In genomic region chr14:78468991-78469390, GRCm38 (mm10) we compare ENCODE assay signal across 17 mouse cellular contexts.
DNase-seq lines count a peak whose midpoint lies in the region; ATAC-seq and TF ChIP-seq lines count a peak whose summit lies in the region.
"Had no signal": no experiment of that assay in that cellular context is flagged by ENCODE, and none has a peak within 500 bp of the region (broad histone marks: within the 10 kb centered on the region; RNA-seq: fewer than 3 reads in every experiment).

No protein-coding gene starts in this region.

- no peaks in the 10 kb centered on the region for H3K27me3 ChIP-seq in heart, embryonic 16.5 days (ENCODE audit: control insufficient read depth, insufficient read depth, low read length)
- H3K27me3 ChIP-seq in kidney, adult 2 months (replicated peaks; ENCODE audit: control insufficient read depth, insufficient read depth, low read length) = no peaks in the 10 kb centered on the region
- no peaks in the 10 kb centered on the region for H3K27me3 ChIP-seq in kidney, embryonic 15.5 days
- H3K27me3 ChIP-seq: embryonic facial prominence, embryonic 12.5 days; forebrain, embryonic 15.5 days; hindbrain, embryonic 15.5 days had no signal

- WGBS in heart, embryonic 16.5 days = 77% methylated on average over 7 of the region's 7 CpGs
- 61% methylated on average over 7 of the region's 7 CpGs for WGBS in kidney, adult 2 months
- 73% methylated on average over 7 of the region's 7 CpGs for whole genome bisulfite sequencing in kidney, embryonic 15.5 days

- no peaks in the 10 kb centered on the region for H3K9me3 ChIP-seq in heart, embryonic 16.5 days (replicated peaks; ENCODE audit: control insufficient read depth, low read length)
- H3K9me3 ChIP-seq in kidney, embryonic 15.5 days (replicated peaks) = no peaks in the 10 kb centered on the region
- H3K9me3 ChIP-seq: embryonic facial prominence, embryonic 12.5 days; forebrain, embryonic 15.5 days; heart, embryonic 10.5 days; hindbrain, embryonic 15.5 days had no signal

- no peak for TF ChIP-seq CTCF in kidney, adult 2 months (conservative IDR thresholded peaks at IDR 0.05; ENCODE audit: insufficient read depth, insufficient read length, low read depth, low read length)

- no peak overlapping the region for H3K9ac ChIP-seq in heart, embryonic 16.5 days (ENCODE audit: low read length)
- H3K9ac ChIP-seq in kidney, embryonic 15.5 days = no peak overlapping the region
- H3K9ac ChIP-seq: embryonic facial prominence, embryonic 12.5 days; forebrain, embryonic 15.5 days; hindbrain, embryonic 15.5 days had no signal

- 0 out of 2 replicates have a peak, but pooled peaks have one; percentile 6 for ATAC-seq in heart, embryonic 16.5 days (replicated peaks; ENCODE audit: extremely low read depth, insufficient read depth, low FRiP score)
- no peak for ATAC-seq in kidney, embryonic 15.5 days (replicated peaks; ENCODE audit: low FRiP score)
- ATAC-seq: forebrain, embryonic 15.5 days had no signal

- H3K4me3 ChIP-seq in heart, embryonic 16.5 days (ENCODE audit: low read length) = no peak overlapping the region
- H3K4me3 ChIP-seq in kidney, adult 2 months (ENCODE audit: insufficient read depth, low read depth, low read length) = no peak overlapping the region
- no peak overlapping the region for H3K4me3 ChIP-seq in kidney, embryonic 15.5 days (replicated peaks)
- H3K4me3 ChIP-seq: embryonic facial prominence, embryonic 12.5 days; forebrain, embryonic 15.5 days; heart, embryonic 10.5 days; hindbrain, embryonic 15.5 days had no signal

- H3K4me1 ChIP-seq in heart, embryonic 16.5 days (ENCODE audit: control insufficient read depth, insufficient read depth, low read length) = no peaks in the 10 kb centered on the region
- no peaks in the 10 kb centered on the region for H3K4me1 ChIP-seq in kidney, adult 2 months (ENCODE audit: control insufficient read depth, insufficient read depth, low read length)
- H3K4me1 ChIP-seq in kidney, embryonic 15.5 days = peaks cover 3% of the 10 kb centered on the region; the same call in 1 of the 2 replicates
- H3K4me1 ChIP-seq: embryonic facial prominence, embryonic 12.5 days; forebrain, embryonic 15.5 days; heart, embryonic 10.5 days; hindbrain, embryonic 15.5 days had no signal

- H3K36me3 ChIP-seq in heart, embryonic 16.5 days (ENCODE audit: control insufficient read depth, insufficient read depth) = no peaks in the 10 kb centered on the region
- no peaks in the 10 kb centered on the region for H3K36me3 ChIP-seq in kidney, adult 2 months (ENCODE audit: control insufficient read depth, insufficient read depth, low read length)
- no peaks in the 10 kb centered on the region for H3K36me3 ChIP-seq in kidney, embryonic 15.5 days
- H3K36me3 ChIP-seq: embryonic facial prominence, embryonic 12.5 days; forebrain, embryonic 15.5 days; heart, embryonic 10.5 days; hindbrain, embryonic 15.5 days had no signal

- intact Hi-C loops in heart, postnatal 14 days (cut with DNase I) = no loop called here
- intact Hi-C loops in left cerebral cortex, postnatal 36 days (cut with DNase I) = no loop called here

- TF ChIP-seq POLR2A in kidney, adult 2 months (IDR thresholded peaks at IDR 0.05; ENCODE audit: low read depth, low read length) = no peak

- no peak for DNase-seq in heart, postnatal 14 days
- peak; percentile 44 for DNase-seq in kidney, adult 2 months
- DNase-seq in kidney, adult 9 months = peak; percentile 44
- peak; percentile 23 to 56 for DNase-seq in kidney, postnatal 36 days
- no peak for DNase-seq in left cerebral cortex, adult 11 months (ENCODE audit: low spot score)
- no peak for DNase-seq in left cerebral cortex, postnatal 36 days (ENCODE audit: low spot score in 2 of 2)
- DNase-seq: adrenal gland, postnatal 10 days; cerebellum, adult 2 months; cerebellum, postnatal 14 days; gastrocnemius, postnatal 36 days; heart, adult 11 months had no signal

- H3K4me2 ChIP-seq in heart, embryonic 16.5 days (ENCODE audit: low read depth, low read length) = no peak overlapping the region
- no peak overlapping the region for H3K4me2 ChIP-seq in kidney, embryonic 15.5 days
- H3K4me2 ChIP-seq: embryonic facial prominence, embryonic 12.5 days; forebrain, embryonic 15.5 days; hindbrain, embryonic 15.5 days had no signal

- no peak overlapping the region for H3K27ac ChIP-seq in heart, embryonic 16.5 days (ENCODE audit: low read length)
- H3K27ac ChIP-seq in kidney, adult 2 months (ENCODE audit: insufficient read depth, low read depth, low read length) = no peak overlapping the region
- H3K27ac ChIP-seq in kidney, embryonic 15.5 days = no peak overlapping the region
- H3K27ac ChIP-seq: embryonic facial prominence, embryonic 12.5 days; forebrain, embryonic 15.5 days; heart, embryonic 10.5 days; hindbrain, embryonic 15.5 days had no signal

Comparison
In these comparisons a context has a peak if more than half of its experiments do, and no peak if none do; other contexts are left out.
1. DNase-seq: peak in kidney, adult 2 months (single experiment), kidney, adult 9 months (single experiment) and kidney, postnatal 36 days (2 of 2); none in heart, postnatal 14 days (0 of 2), left cerebral cortex, adult 11 months (single experiment) and left cerebral cortex, postnatal 36 days (0 of 2).